In the genomic region with DNA sequence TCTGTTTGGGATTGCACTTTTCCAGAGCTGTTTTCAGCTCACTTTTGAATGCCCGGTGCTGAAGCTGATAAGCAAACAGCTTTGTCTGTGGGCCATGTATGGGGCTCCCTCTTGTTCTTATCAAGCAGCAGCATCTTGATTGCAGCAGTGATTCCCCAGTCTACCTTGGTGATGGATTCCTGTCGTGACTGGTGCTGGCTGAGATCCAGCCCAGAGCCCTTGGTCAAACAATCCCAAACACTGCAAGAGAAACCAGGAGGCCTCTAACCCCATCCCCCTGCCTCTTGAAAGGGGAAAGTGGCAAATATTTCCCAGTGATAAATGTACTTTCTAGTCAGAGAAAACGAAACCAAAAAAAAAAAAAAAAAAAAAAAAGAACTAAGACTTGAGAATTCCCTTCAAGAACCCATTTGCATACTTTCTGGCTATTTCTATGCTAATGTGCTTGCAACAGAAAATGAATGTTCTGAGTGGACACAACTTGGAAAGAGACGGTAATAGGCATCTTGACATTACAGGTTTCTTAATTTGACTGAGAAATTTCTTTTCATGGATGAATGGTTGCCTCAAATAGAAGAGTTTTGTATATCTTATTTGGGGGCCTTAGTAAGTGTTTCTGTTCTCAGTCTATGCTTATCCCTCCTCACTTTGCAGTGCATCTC, we compare ENCODE assay signal across 12 mouse cellular contexts. TPM values are rescaled to one million over a fixed set of nuclear protein-coding genes. Genes with fewer than 3 reads are reported as not detected.
A peak's percentile ranks its signal among the peaks of the same experiment; 100 is the strongest.
DNase-seq lines count a peak whose midpoint lies in the region; ATAC-seq lines count a peak whose summit lies in the region.
"Had no signal": no experiment of that assay in that cellular context is flagged by ENCODE, and none has a peak within 500 bp of the region (broad histone marks: within the 10 kb centered on the region; RNA-seq: fewer than 3 reads in every experiment).

No protein-coding gene starts in this region.

- H3K4me1 ChIP-seq in forebrain, embryonic 14.5 days (ENCODE audit: control insufficient read depth, insufficient read depth, low read length), result peaks cover 3% of the 10 kb centered on the region
- H3K4me1 ChIP-seq in forebrain, embryonic 11.5 days (replicated peaks; ENCODE audit: control insufficient read depth, insufficient read depth, low read length), result no peaks in the 10 kb centered on the region
- peaks cover 10% of the 10 kb centered on the region; the same call in 1 of the 2 replicates for H3K4me1 ChIP-seq in kidney, embryonic 16.5 days (ENCODE audit: insufficient read depth, low read length)
- H3K4me1 ChIP-seq in limb, embryonic 10.5 days, result 0 out of 2 replicates have a peak, but pooled peaks cover under 1% of the 10 kb centered on the region
- peaks cover 2% of the 10 kb centered on the region; the same call in 1 of the 2 replicates for H3K4me1 ChIP-seq in embryonic facial prominence, embryonic 10.5 days

- DNase-seq in forebrain, embryonic 14.5 days (ENCODE audit: low spot score), result peak; percentile 17
- no peak for DNase-seq in forebrain, embryonic 11.5 days (ENCODE audit: low spot score)
- peak; percentile 57 for DNase-seq in urinary bladder, postnatal 14 days (ENCODE audit: low spot score)
- DNase-seq in urinary bladder, postnatal 4 days (ENCODE audit: low spot score in 2 of 2), result no peak
- DNase-seq in limb, embryonic 10.5 days (ENCODE audit: low spot score), result no peak
- no peak for DNase-seq in left cerebral cortex, postnatal 4 days
- no peak for DNase-seq in embryonic facial prominence, embryonic 10.5 days (ENCODE audit: low spot score)
- DNase-seq: cerebellum, adult 2 months; thymus, postnatal 4 days had no signal

- 21% methylated on average over 4 of the region's 4 CpGs for WGBS in forebrain, embryonic 14.5 days
- WGBS in forebrain, embryonic 11.5 days, result 50% methylated on average over 4 of the region's 4 CpGs
- WGBS in kidney, embryonic 16.5 days, result 29% methylated on average over 4 of the region's 4 CpGs
- whole genome bisulfite sequencing in limb, embryonic 10.5 days, result 32% methylated on average over 4 of the region's 4 CpGs
- WGBS in embryonic facial prominence, embryonic 10.5 days, result 55% methylated on average over 4 of the region's 4 CpGs

- H3K36me3 ChIP-seq in forebrain, embryonic 14.5 days (ENCODE audit: control insufficient read depth, insufficient read depth, low read length), result no peaks in the 10 kb centered on the region
- no peaks in the 10 kb centered on the region for H3K36me3 ChIP-seq in forebrain, embryonic 11.5 days (ENCODE audit: control insufficient read depth, insufficient read depth, low read length)
- H3K36me3 ChIP-seq in kidney, embryonic 16.5 days (ENCODE audit: insufficient read depth, low read length), result no peaks in the 10 kb centered on the region
- no peaks in the 10 kb centered on the region for H3K36me3 ChIP-seq in limb, embryonic 10.5 days
- H3K36me3 ChIP-seq in embryonic facial prominence, embryonic 10.5 days (replicated peaks), result no peaks in the 10 kb centered on the region
- H3K36me3 ChIP-seq: heart, embryonic 15.5 days; neural tube, embryonic 13.5 days had no signal

- H3K4me3 ChIP-seq in forebrain, embryonic 14.5 days (ENCODE audit: low read depth, low read length), result no peak overlapping the region
- no peak overlapping the region for H3K4me3 ChIP-seq in forebrain, embryonic 11.5 days (ENCODE audit: low read depth, low read length)
- no peak overlapping the region for H3K4me3 ChIP-seq in kidney, embryonic 16.5 days (ENCODE audit: low read length)
- H3K4me3 ChIP-seq in limb, embryonic 10.5 days, result no peak overlapping the region
- no peak overlapping the region for H3K4me3 ChIP-seq in embryonic facial prominence, embryonic 10.5 days
- H3K4me3 ChIP-seq: heart, embryonic 15.5 days; neural tube, embryonic 13.5 days had no signal

- no peak overlapping the region for H3K27ac ChIP-seq in forebrain, embryonic 14.5 days (ENCODE audit: low read depth, low read length)
- H3K27ac ChIP-seq in forebrain, embryonic 11.5 days (ENCODE audit: low read depth, low read length), result no peak overlapping the region
- 0 out of 2 replicates have a peak overlapping the region, but pooled peaks have one; percentile 12 for H3K27ac ChIP-seq in kidney, embryonic 16.5 days (ENCODE audit: low read length)
- no peak overlapping the region for H3K27ac ChIP-seq in limb, embryonic 10.5 days
- H3K27ac ChIP-seq in embryonic facial prominence, embryonic 10.5 days (replicated peaks), result no peak overlapping the region
- H3K27ac ChIP-seq: heart, embryonic 15.5 days; neural tube, embryonic 13.5 days had no signal

- no peak overlapping the region for H3K4me2 ChIP-seq in forebrain, embryonic 14.5 days (ENCODE audit: low read length)
- no peak overlapping the region for H3K4me2 ChIP-seq in forebrain, embryonic 11.5 days (ENCODE audit: low read depth, low read length, severe bottlenecking)
- H3K4me2 ChIP-seq in kidney, embryonic 16.5 days (replicated peaks; ENCODE audit: low read depth, low read length), result no peak overlapping the region
- H3K4me2 ChIP-seq: heart, embryonic 15.5 days; neural tube, embryonic 13.5 days had no signal

- intact Hi-C loops in left cerebral cortex, postnatal 4 days (cut with DNase I), result no loop called here

- no peak overlapping the region for H3K9ac ChIP-seq in forebrain, embryonic 14.5 days (ENCODE audit: low read length)
- no peak overlapping the region for H3K9ac ChIP-seq in forebrain, embryonic 11.5 days (ENCODE audit: low read length)
- H3K9ac ChIP-seq in kidney, embryonic 16.5 days (replicated peaks; ENCODE audit: low read length), result no peak overlapping the region
- H3K9ac ChIP-seq: heart, embryonic 15.5 days; neural tube, embryonic 13.5 days had no signal

- ATAC-seq in forebrain, embryonic 14.5 days, result no peak
- no peak for ATAC-seq in forebrain, embryonic 11.5 days (replicated peaks; ENCODE audit: low FRiP score)
- ATAC-seq in kidney, embryonic 16.5 days (ENCODE audit: low FRiP score, low TSS enrichment), result 0 out of 2 replicates have a peak, but pooled peaks have one; percentile 23

- H3K27me3 ChIP-seq in forebrain, embryonic 14.5 days (replicated peaks; ENCODE audit: control insufficient read depth, insufficient read depth, low read length), result no peaks in the 10 kb centered on the region
- H3K27me3 ChIP-seq in forebrain, embryonic 11.5 days (ENCODE audit: control insufficient read depth, insufficient read depth, low read length), result no peaks in the 10 kb centered on the region
- H3K27me3 ChIP-seq in kidney, embryonic 16.5 days (ENCODE audit: insufficient read depth, low read length), result no peaks in the 10 kb centered on the region
- no peaks in the 10 kb centered on the region for H3K27me3 ChIP-seq in limb, embryonic 10.5 days (ENCODE audit: low read depth, poor library complexity, severe bottlenecking)
- H3K27me3 ChIP-seq in embryonic facial prominence, embryonic 10.5 days (replicated peaks; ENCODE audit: low read depth, poor library complexity, severe bottlenecking), result no peaks in the 10 kb centered on the region
- H3K27me3 ChIP-seq: heart, embryonic 15.5 days; neural tube, embryonic 13.5 days had no signal

- no peaks in the 10 kb centered on the region for H3K9me3 ChIP-seq in forebrain, embryonic 14.5 days (replicated peaks; ENCODE audit: control insufficient read depth, low read length)
- no peaks in the 10 kb centered on the region for H3K9me3 ChIP-seq in forebrain, embryonic 11.5 days (ENCODE audit: control insufficient read depth, low read length)
- no peaks in the 10 kb centered on the region for H3K9me3 ChIP-seq in kidney, embryonic 16.5 days (ENCODE audit: low read length)
- no peaks in the 10 kb centered on the region for H3K9me3 ChIP-seq in limb, embryonic 10.5 days (replicated peaks)
- H3K9me3 ChIP-seq in embryonic facial prominence, embryonic 10.5 days, result no peaks in the 10 kb centered on the region
- H3K9me3 ChIP-seq: heart, embryonic 15.5 days; neural tube, embryonic 13.5 days had no signal

RNA-seq across cellular contexts. Expression of a gene that starts 40.0 kb away (rescaled TPM):
- polyA plus RNA-seq in forebrain, embryonic 14.5 days (2014; fragmentation: Nextera tagmentation; extraction: Ambion mirVana), result 2.5 and 2.8 TPM in 2 replicates
- 4.2 and 4.8 TPM in 2 replicates for polyA plus RNA-seq in forebrain, embryonic 11.5 days (2014; fragmentation: Nextera tagmentation; extraction: Ambion mirVana)
- 21.2 and 25.9 TPM in 2 replicates for polyA plus RNA-seq in kidney, embryonic 16.5 days (2015; fragmentation: Nextera tagmentation; extraction: Ambion mirVana)
- polyA plus RNA-seq in limb, embryonic 10.5 days (2016; fragmentation: Nextera tagmentation; extraction: Ambion mirVana), result 3.2 and 3.9 TPM in 2 replicates
- total RNA-seq in left cerebral cortex, postnatal 4 days (2021), result 1 to 10 TPM; 7.2 to 9.3 TPM
- 4.0 and 4.1 TPM in 2 replicates for polyA plus RNA-seq in embryonic facial prominence, embryonic 10.5 days (2016; fragmentation: Nextera tagmentation; extraction: Ambion mirVana)

Comparison
In these comparisons a context has a peak if more than half of its experiments do, and no peak if none do; other contexts are left out.
1. DNase-seq: peak in forebrain, embryonic 14.5 days (single experiment) and urinary bladder, postnatal 14 days (single experiment); none in forebrain, embryonic 11.5 days (single experiment), urinary bladder, postnatal 4 days (0 of 2), limb, embryonic 10.5 days (single experiment), left cerebral cortex, postnatal 4 days (single experiment) and embryonic facial prominence, embryonic 10.5 days (single experiment).